ENCODE assay signal across 16 mouse cellular contexts in genomic region chr1:54648237-54648636, GRCm38 (mm10).
DNase-seq lines count a peak whose midpoint lies in the region.
"Had no signal": no experiment of that assay in that cellular context is flagged by ENCODE, and none has a peak within 500 bp of the region (broad histone marks: within the 10 kb centered on the region; RNA-seq: fewer than 3 reads in every experiment).

No protein-coding gene starts in this region.

- intact Hi-C loops in heart, postnatal 36 days (cut with DNase I): no loop called here

- DNase-seq in cerebellum, postnatal 14 days: peak; percentile 35 to 42
- DNase-seq in cerebellum, postnatal 4 days (ENCODE audit: low spot score in 2 of 2): no peak
- peak; percentile 39 to 56 for DNase-seq in heart, adult 18-20 months
- DNase-seq in heart, postnatal 36 days: no peak
- DNase-seq in adrenal gland, postnatal 14 days: peak; percentile 39
- DNase-seq in brain, adult 2 months (ENCODE audit: low read depth, low spot score): peak; percentile 10
- DNase-seq in adipocyte (ENCODE audit: low spot score): no peak
- DNase-seq: cerebellum, adult 2 months; kidney, adult 8-10 months; kidney, postnatal 4 days; liver, embryonic 13.5 days; lung, adult 18-20 months; lung, postnatal 4 days; right cerebral cortex, adult 18-20 months; spleen, adult 18-20 months; thymus, postnatal 25 days had no signal

Comparison
In these comparisons a context has a peak if more than half of its experiments do, and no peak if none do; other contexts are left out.
1. DNase-seq: peak in cerebellum, postnatal 14 days (2 of 2), heart, adult 18-20 months (2 of 2), adrenal gland, postnatal 14 days (single experiment) and brain, adult 2 months (single experiment); none in cerebellum, postnatal 4 days (0 of 2), heart, postnatal 36 days (0 of 2) and adipocyte (single experiment).